Mouse (Mus musculus) ES-E14 (cell line): ENCODE measurements around the gene Reln. TPM values are rescaled to one million over a fixed set of nuclear protein-coding genes. Genes with fewer than 3 reads are reported as not detected.

Experiments
- DNase-seq: peaks from one replicate; pipeline ENCODE4 v3.0.0-alpha.2; 2013; ENCODE audit warnings: low read depth, low spot score
- H3K27ac ChIP-seq: 2 replicates; pipeline ENCODE4 v1.5.1; 2012; ENCODE audit warnings: low read depth, mild to moderate bottlenecking, low read length, moderate library complexity, mixed read lengths; ENCODE audit not compliant: poor library complexity, insufficient read depth, severe bottlenecking
- H3K36me3 ChIP-seq: 2 replicates; pipeline ENCODE4 v1.6.1; 2012; ENCODE audit warnings: mild to moderate bottlenecking, low read length, moderate library complexity, mixed read lengths; ENCODE audit not compliant: control insufficient read depth, poor library complexity, insufficient read depth, severe bottlenecking
- H3K4me1 ChIP-seq, 2 experiments: fragments of 150-350 bp in 1 of 2; sonication (generic) in 1 of 2; 2 replicates each; pipeline ENCODE4 v1.6.1; 2012; ENCODE audit warnings: low read length in 2 of 2, mild to moderate bottlenecking in 1 of 2, mixed read lengths in 1 of 2; ENCODE audit not compliant: control insufficient read depth in 2 of 2, insufficient read depth in 2 of 2, poor library complexity in 1 of 2
- H3K4me3 ChIP-seq, 2 experiments: fragments of 150-350 bp in 1 of 2; sonication (generic) in 1 of 2; 2 replicates each; pipeline ENCODE4 v1.5.1; 2012; ENCODE audit warnings: low read length in 2 of 2, low read depth in 1 of 2, mild to moderate bottlenecking in 1 of 2, mixed read lengths in 1 of 2; ENCODE audit not compliant: insufficient read depth in 1 of 2, poor library complexity in 1 of 2, severe bottlenecking in 1 of 2
- H3K9ac ChIP-seq: 2 replicates; pipeline ENCODE4 v1.6.1; 2012; ENCODE audit warnings: low read depth, mild to moderate bottlenecking, low read length, mixed read lengths; ENCODE audit not compliant: poor library complexity, insufficient read depth, severe bottlenecking
- H3K9me3 ChIP-seq: fragments of 150-350 bp; sonication (generic); 2 replicates; pipeline ENCODE4 v1.6.1; 2012; ENCODE audit warnings: low read depth, mild to moderate bottlenecking, low read length; ENCODE audit not compliant: control insufficient read depth, insufficient read depth
- CHD2 ChIP-seq: IDR thresholded peaks from 2 replicates; pipeline ENCODE4 v1.6.1; 2014; ENCODE audit warnings: mild to moderate bottlenecking, low read depth, low read length, inconsistent platforms
- HCFC1 ChIP-seq: IDR thresholded peaks from 2 replicates; pipeline ENCODE4 v1.6.1; 2012; ENCODE audit warnings: low read length, inconsistent platforms, borderline replicate concordance; ENCODE audit not compliant: insufficient read depth
- MAFK ChIP-seq: IDR thresholded peaks from 2 replicates; pipeline ENCODE4 v1.6.1; 2014; ENCODE audit warnings: mild to moderate bottlenecking, low read depth, low read length, inconsistent platforms; ENCODE audit not compliant: insufficient read depth
- ZC3H11A ChIP-seq: IDR thresholded peaks from 2 replicates; pipeline ENCODE4 v1.6.1; 2012; ENCODE audit warnings: low read depth, mild to moderate bottlenecking, inconsistent platforms, low read length, borderline replicate concordance
- ZNF384 ChIP-seq: IDR thresholded peaks from 2 replicates; pipeline ENCODE4 v1.6.1; 2012; ENCODE audit warnings: low read depth, low read length, inconsistent platforms
- in situ Hi-C, 2 experiments: fragments of 600-800 bp; cut with MboI; formaldehyde crosslinking; loops; one replicate each; pipeline ENCODE4 v1.15.1; 2025; ENCODE audit warnings: low sequenced_read_pairs in 2 of 2, inconsistent platforms in 1 of 2; ENCODE audit not compliant: unreplicated experiment in 2 of 2
- total RNA-seq: library from RNA; depleted of rRNA; stranded (reverse); fragments of 300-350 nt; gene quantifications from 2 replicates; pipeline ENCODE4 v1.2.3, GENCODE M21; 2012

Gene Reln
- total RNA-seq, 1 experiment, result 2.1 TPM

DNA sequence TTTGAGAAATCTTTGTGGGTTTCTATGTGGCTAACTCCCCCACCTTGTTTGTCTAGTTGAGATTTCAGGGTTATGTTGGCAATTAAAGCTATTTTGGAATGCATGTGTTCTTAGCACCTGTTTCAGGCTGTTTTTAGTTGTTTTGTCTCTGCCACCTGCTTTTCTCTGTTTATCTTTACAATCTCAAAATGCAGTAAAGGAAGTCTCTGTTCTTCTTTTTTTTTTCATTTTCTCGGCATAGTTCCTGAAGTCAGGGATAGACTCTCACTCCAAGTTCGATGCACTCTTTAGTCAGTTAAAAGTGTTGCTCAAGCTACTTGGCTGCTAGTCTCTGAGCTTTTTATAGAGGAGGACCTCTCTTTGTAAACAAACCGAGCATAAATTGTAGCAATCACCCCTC is 320.4 kb downstream of the Reln start:
- TF ChIP-seq CHD2 (no peak), ZC3H11A (no peak), ZNF384 (no peak)
- H3K36me3 ChIP-seq, result no peaks in the 10 kb centered on the region
- no peak overlapping the region for H3K9ac ChIP-seq
- H3K4me1 ChIP-seq, result no peaks in the 10 kb centered on the region
- in situ Hi-C loops, result no loop called here
- H3K9me3 ChIP-seq, result no peaks in the 10 kb centered on the region
- H3K4me3 ChIP-seq, result no peak overlapping the region
- H3K27ac ChIP-seq, result no peak overlapping the region
- no peak for DNase-seq

DNA sequence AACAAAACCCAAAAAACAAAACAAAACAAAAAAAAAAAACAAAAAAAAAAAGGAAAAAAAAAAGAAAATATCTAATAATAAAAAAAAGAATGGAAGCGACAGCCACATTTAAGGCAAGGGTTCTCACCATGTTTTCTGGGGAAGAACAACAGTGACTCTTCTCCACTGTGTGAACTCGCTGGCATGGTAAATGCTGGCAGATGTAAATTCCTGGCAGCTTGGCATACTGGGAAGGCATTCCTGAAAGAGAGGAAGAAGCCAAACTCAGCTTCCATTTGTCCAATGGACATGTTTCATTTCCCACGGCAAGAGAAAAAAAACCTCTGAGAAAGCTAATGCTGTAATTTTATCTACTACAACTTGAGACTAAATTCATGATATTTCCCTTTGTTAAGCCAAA is 326.6 kb downstream of the Reln start:
- no peak overlapping the region for H3K9ac ChIP-seq

DNA sequence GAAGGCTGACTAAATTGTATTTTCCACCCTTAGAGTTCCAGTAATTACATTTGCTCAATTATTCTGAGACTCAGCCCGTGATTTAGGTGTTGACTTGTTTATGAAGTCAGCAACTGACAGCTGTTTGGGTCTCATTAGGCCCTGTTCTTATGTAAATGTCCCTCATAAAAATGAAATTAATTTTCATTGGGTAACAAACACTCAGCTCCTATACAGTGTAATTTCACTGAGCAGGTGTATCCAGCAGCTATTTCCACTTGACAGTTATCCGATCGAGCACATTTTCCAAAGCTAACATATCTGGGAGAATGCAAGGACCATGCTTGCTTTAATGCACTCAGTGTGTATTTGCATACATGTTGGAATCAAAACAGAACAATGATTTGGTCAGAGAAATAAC is 330.0 kb downstream of the Reln start:
- Histone ChIP-seq H3K27ac (no peak overlapping the region), H3K9ac (no peak overlapping the region), H3K36me3 (no peaks in the 10 kb centered on the region), H3K4me3 (no peak overlapping the region), H3K4me1 (0 out of 4 replicates have a peak, but pooled peaks cover 0 to 2% of the 10 kb centered on the region in 2 experiments), H3K9me3 (no peaks in the 10 kb centered on the region)
- in situ Hi-C loops, result no loop called here
- TF ChIP-seq ZNF384 (no peak), HCFC1 (no peak), ZC3H11A (no peak), MAFK (no peak), CHD2 (no peak)
- DNase-seq, result no peak

More for the DNA sequence above, 326.6 kb downstream of the Reln start:
- TF ChIP-seq MAFK (no peak), HCFC1 (no peak), CHD2 (no peak), ZC3H11A (no peak), ZNF384 (no peak)
- DNase-seq, result no peak
- H3K4me3 ChIP-seq, result no peak overlapping the region
- no peaks in the 10 kb centered on the region for H3K9me3 ChIP-seq
- no peak overlapping the region for H3K27ac ChIP-seq
- H3K36me3 ChIP-seq, result no peaks in the 10 kb centered on the region
- in situ Hi-C loops, result no loop called here
- H3K4me1 ChIP-seq, result no peaks in the 10 kb centered on the region

DNA sequence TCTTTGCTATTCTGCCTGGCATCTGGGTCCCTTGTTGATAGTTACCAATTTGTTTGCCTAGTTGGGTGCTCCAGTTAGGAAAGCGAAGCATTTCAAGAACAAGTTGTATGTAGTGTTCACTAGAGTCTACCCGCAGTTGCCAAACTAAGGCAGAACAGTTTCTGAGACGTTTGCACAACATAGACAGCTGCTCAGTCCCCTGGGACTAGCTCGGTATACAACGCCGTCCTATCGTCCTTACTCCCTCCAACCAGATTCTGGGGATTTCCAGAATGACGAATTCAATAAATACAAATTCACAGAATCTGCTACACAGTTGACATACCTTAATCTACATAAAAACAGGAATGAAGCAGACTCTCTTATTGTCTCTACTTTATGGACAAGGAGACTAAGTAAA is 335.4 kb downstream of the Reln start:
- DNase-seq, result no peak
- Histone ChIP-seq H3K4me3 (no peak overlapping the region), H3K27ac (no peak overlapping the region), H3K4me1 (0 out of 4 replicates have a peak, but pooled peaks cover 0 to 2% of the 10 kb centered on the region in 2 experiments), H3K36me3 (no peaks in the 10 kb centered on the region), H3K9me3 (no peaks in the 10 kb centered on the region), H3K9ac (no peak overlapping the region)
- TF ChIP-seq ZC3H11A (no peak), HCFC1 (no peak), CHD2 (no peak), MAFK (no peak), ZNF384 (no peak)
- in situ Hi-C loops, result no loop called here

DNA sequence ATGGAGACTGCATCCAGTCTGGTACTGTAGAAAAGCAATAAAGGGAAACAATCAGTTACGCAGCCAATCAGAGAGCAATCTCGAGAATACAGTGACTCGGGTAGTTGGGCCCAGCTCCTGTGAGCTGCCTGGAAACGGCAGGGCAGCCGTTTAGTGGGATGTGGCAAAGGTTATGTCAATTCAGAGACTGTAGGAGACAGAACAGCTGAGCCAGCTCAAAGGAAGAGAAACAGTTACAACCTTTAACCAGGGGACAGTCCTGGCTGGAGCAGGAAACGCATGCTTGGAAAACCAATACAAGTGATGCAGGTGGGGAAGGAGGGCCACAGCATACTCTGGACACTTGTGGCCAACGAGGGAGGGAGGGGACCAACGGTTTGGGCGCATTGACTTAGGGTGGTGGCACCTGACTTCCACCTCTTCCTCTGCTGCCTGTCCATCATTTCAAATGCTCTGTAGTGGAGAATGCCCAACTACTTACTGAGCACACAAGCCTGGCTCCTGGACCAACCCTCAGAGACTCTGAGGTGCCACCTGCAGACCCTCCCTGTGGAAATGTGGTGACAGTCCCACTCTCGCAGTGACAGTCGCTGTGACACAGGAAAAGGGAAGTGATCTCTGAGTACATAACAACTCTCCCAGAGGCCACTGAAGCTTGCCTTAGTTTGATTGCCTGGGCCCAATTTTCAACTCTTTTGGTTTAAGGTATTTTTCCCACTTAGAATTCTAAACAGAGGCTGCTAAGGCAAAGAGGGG is 337.0 kb downstream of the Reln start:
- Histone ChIP-seq H3K9ac (no peak overlapping the region), H3K4me1 (0 out of 4 replicates have a peak, but pooled peaks cover 0 to 2% of the 10 kb centered on the region in 2 experiments), H3K9me3 (no peaks in the 10 kb centered on the region), H3K4me3 (no peak overlapping the region), H3K36me3 (no peaks in the 10 kb centered on the region), H3K27ac (no peak overlapping the region)
- TF ChIP-seq ZNF384 (no peak), ZC3H11A (no peak), HCFC1 (no peak), CHD2 (no peak), MAFK (no peak)
- in situ Hi-C loops, result no loop called here
- DNase-seq, result no peak
